Comparison of ENCODE assay signal across 8 mouse cellular contexts in the genomic region with DNA sequence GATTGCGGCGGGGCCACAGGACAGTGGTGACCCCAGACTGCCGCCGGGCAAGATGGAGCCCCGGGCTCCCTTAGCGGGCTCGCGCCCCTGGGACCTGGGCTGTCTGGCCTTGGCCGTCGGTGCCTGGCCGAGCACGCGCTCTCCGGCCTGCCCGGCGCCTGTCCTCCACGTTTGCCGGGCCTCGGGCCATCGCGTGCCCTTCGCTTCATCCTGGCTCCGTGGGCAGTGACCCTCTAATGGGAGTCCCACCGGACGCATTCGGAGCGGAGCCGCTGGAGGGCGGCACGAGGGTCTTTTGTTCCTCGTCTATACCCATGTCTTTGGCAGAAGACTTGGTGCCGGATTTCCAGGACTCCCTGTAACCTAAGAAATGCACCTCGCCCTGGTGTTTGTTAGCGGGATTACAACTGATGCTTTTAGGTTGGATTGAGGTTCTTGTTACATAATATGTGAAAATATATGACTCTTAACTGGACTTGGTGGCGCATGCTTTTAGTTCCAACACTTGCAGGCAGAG. TPM values are rescaled to one million over a fixed set of nuclear protein-coding genes. Genes with fewer than 3 reads are reported as not detected.
A peak's percentile ranks its signal among the peaks of the same experiment; 100 is the strongest.
DNase-seq lines count a peak whose midpoint lies in the region; ATAC-seq and TF ChIP-seq lines count a peak whose summit lies in the region.

No protein-coding gene starts in this region.

- H3K79me3 ChIP-seq in C2C12 (ENCODE audit: low read depth), result peaks cover 22% of the 10 kb centered on the region

- no peaks in the 10 kb centered on the region for H3K9me3 ChIP-seq in erythroblast, embryonic 14.5 days (ENCODE audit: control insufficient read depth, low read length)
- H3K9me3 ChIP-seq in heart, embryonic 12.5 days (replicated peaks), result no peaks in the 10 kb centered on the region
- H3K9me3 ChIP-seq in kidney, postnatal 0 days (replicated peaks; ENCODE audit: low read length), result no peaks in the 10 kb centered on the region
- no peaks in the 10 kb centered on the region for H3K9me3 ChIP-seq in liver, embryonic 11.5 days (ENCODE audit: control insufficient read depth, low read length)
- no peaks in the 10 kb centered on the region for H3K9me3 ChIP-seq in stomach, embryonic 15.5 days

- peak; percentile 33 for ATAC-seq in heart, embryonic 12.5 days (ENCODE audit: insufficient number of reproducible peaks, low FRiP score)
- ATAC-seq in kidney, postnatal 0 days (replicated peaks; ENCODE audit: low FRiP score, low read depth), result peak; percentile 45
- peak; percentile 32 for ATAC-seq in liver, embryonic 11.5 days (replicated peaks; ENCODE audit: low FRiP score)
- peak; percentile 5 for ATAC-seq in stomach, embryonic 15.5 days (ENCODE audit: insufficient read depth, low FRiP score, low read depth)

- 1% methylated on average over 35 of the region's 35 CpGs for WGBS in heart, embryonic 12.5 days
- under 1% methylated on average over 35 of the region's 35 CpGs for WGBS in kidney, postnatal 0 days
- WGBS in liver, embryonic 11.5 days, result 2% methylated on average over 35 of the region's 35 CpGs
- WGBS in stomach, embryonic 15.5 days, result under 1% methylated on average over 35 of the region's 35 CpGs

- H3K9ac ChIP-seq in heart, embryonic 12.5 days, result peak overlapping the region; percentile 67
- peak overlapping the region; percentile 81 for H3K9ac ChIP-seq in kidney, postnatal 0 days (ENCODE audit: low read depth, low read length)
- peak overlapping the region; percentile 80 for H3K9ac ChIP-seq in liver, embryonic 11.5 days (ENCODE audit: low read depth, low read length)
- peak overlapping the region; percentile 54 for H3K9ac ChIP-seq in stomach, embryonic 15.5 days

- H3K27ac ChIP-seq in heart, embryonic 12.5 days (ENCODE audit: poor library complexity, severe bottlenecking), result peak overlapping the region; percentile 93
- peak overlapping the region; percentile 99 for H3K27ac ChIP-seq in kidney, postnatal 0 days
- H3K27ac ChIP-seq in liver, embryonic 11.5 days (ENCODE audit: low read depth, low read length), result peak overlapping the region; percentile 77
- peak overlapping the region; percentile 96 for H3K27ac ChIP-seq in stomach, embryonic 15.5 days

- TF ChIP-seq CTCF in C2C12 (IDR thresholded peaks at IDR 0.05; ENCODE audit: control insufficient read depth, insufficient read depth, insufficient read length), result no peak
- TF ChIP-seq CTCF in brain, embryonic 14.5 days (IDR thresholded peaks at IDR 0.05; ENCODE audit: borderline replicate concordance, extremely low read depth, insufficient read depth, insufficient read length), result peak; percentile 49; the same call in 1 of the 2 replicates
- peak; percentile 69 for TF ChIP-seq CTCF in kidney, postnatal 0 days (IDR thresholded peaks at IDR 0.05; ENCODE audit: low read depth)

- H3K4me2 ChIP-seq in heart, embryonic 12.5 days, result peak overlapping the region; percentile 74
- peak overlapping the region; percentile 67 for H3K4me2 ChIP-seq in kidney, postnatal 0 days (ENCODE audit: low read length)
- peak overlapping the region; percentile 80 for H3K4me2 ChIP-seq in liver, embryonic 11.5 days
- H3K4me2 ChIP-seq in stomach, embryonic 15.5 days, result peak overlapping the region; percentile 81

- no peaks in the 10 kb centered on the region for H3K27me3 ChIP-seq in C2C12 (ENCODE audit: control insufficient read depth, insufficient read depth, insufficient read length)
- H3K27me3 ChIP-seq in erythroblast, embryonic 14.5 days (ENCODE audit: control insufficient read depth), result peaks cover 9% of the 10 kb centered on the region; the same call in 1 of the 2 replicates
- H3K27me3 ChIP-seq in heart, embryonic 12.5 days (replicated peaks), result no peaks in the 10 kb centered on the region
- H3K27me3 ChIP-seq in kidney, postnatal 0 days (ENCODE audit: insufficient read depth, low read length), result no peaks in the 10 kb centered on the region
- H3K27me3 ChIP-seq in liver, embryonic 11.5 days (replicated peaks; ENCODE audit: control insufficient read depth, insufficient read depth, low read length), result no peaks in the 10 kb centered on the region
- H3K27me3 ChIP-seq in stomach, embryonic 15.5 days (replicated peaks), result no peaks in the 10 kb centered on the region

- peak; percentile 94 for DNase-seq in brain, embryonic 14.5 days (ENCODE audit: low read depth)
- DNase-seq in kidney, postnatal 0 days (ENCODE audit: low spot score), result peak; percentile 96
- DNase-seq in liver, embryonic 11.5 days (ENCODE audit: low spot score), result peak; percentile 79
- peak; percentile 92 for DNase-seq in naive thymus-derived CD4-positive, alpha-beta T cell, adult 2 months (ENCODE audit: low read depth)

- peak overlapping the region; percentile 67 for H3ac ChIP-seq in C2C12 (ENCODE audit: control insufficient read depth, insufficient read length, low read depth)

- peaks cover 30% of the 10 kb centered on the region for H3K4me1 ChIP-seq in erythroblast, embryonic 14.5 days (ENCODE audit: control insufficient read depth)
- peaks cover 16% of the 10 kb centered on the region for H3K4me1 ChIP-seq in heart, embryonic 12.5 days (replicated peaks)
- no peaks in the 10 kb centered on the region; the same call in 1 of the 2 replicates for H3K4me1 ChIP-seq in kidney, postnatal 0 days (replicated peaks; ENCODE audit: insufficient read depth, low read length)
- H3K4me1 ChIP-seq in liver, embryonic 11.5 days (replicated peaks; ENCODE audit: control insufficient read depth, insufficient read depth, low read length), result 0 out of 2 replicates have a peak, but pooled peaks cover 6% of the 10 kb centered on the region
- 0 out of 2 replicates have a peak, but pooled peaks cover 8% of the 10 kb centered on the region for H3K4me1 ChIP-seq in stomach, embryonic 15.5 days

- peaks cover 8% of the 10 kb centered on the region for H3K36me3 ChIP-seq in C2C12 (ENCODE audit: control insufficient read depth, insufficient read depth)
- H3K36me3 ChIP-seq in erythroblast, embryonic 14.5 days (ENCODE audit: control insufficient read depth), result peaks cover 13% of the 10 kb centered on the region
- H3K36me3 ChIP-seq in heart, embryonic 12.5 days, result peaks cover 7% of the 10 kb centered on the region; the same call in 1 of the 2 replicates
- H3K36me3 ChIP-seq in kidney, postnatal 0 days (ENCODE audit: insufficient read depth, low read length), result no peaks in the 10 kb centered on the region
- H3K36me3 ChIP-seq in liver, embryonic 11.5 days (ENCODE audit: control insufficient read depth, insufficient read depth, low read length), result no peaks in the 10 kb centered on the region
- H3K36me3 ChIP-seq in stomach, embryonic 15.5 days, result no peaks in the 10 kb centered on the region

- peak; percentile 23; the same call in 1 of the 2 replicates for TF ChIP-seq POLR2A in brain, embryonic 14.5 days (IDR thresholded peaks at IDR 0.05; ENCODE audit: borderline replicate concordance, extremely low read depth, insufficient read depth, insufficient read length, poor library complexity, severe bottlenecking)

- peak overlapping the region; percentile 45 for H3K4me3 ChIP-seq in C2C12 (ENCODE audit: insufficient read depth, poor library complexity, severe bottlenecking)
- H3K4me3 ChIP-seq in erythroblast, embryonic 14.5 days (replicated peaks), result peak overlapping the region; percentile 66
- H3K4me3 ChIP-seq in heart, embryonic 12.5 days, result peak overlapping the region; percentile 55
- H3K4me3 ChIP-seq in kidney, postnatal 0 days (replicated peaks; ENCODE audit: low read depth, low read length), result peak overlapping the region; percentile 49
- H3K4me3 ChIP-seq in liver, embryonic 11.5 days (ENCODE audit: low read depth, low read length), result peak overlapping the region; percentile 70
- peak overlapping the region; percentile 62 for H3K4me3 ChIP-seq in stomach, embryonic 15.5 days (replicated peaks)

- peaks cover 33% of the 10 kb centered on the region for H3K79me2 ChIP-seq in C2C12 (ENCODE audit: control insufficient read depth, insufficient read depth)

TF ChIP-seq in C2C12, 6 proteins besides CTCF, POLR2A, EP300 and RAD21:
- TF ChIP-seq CEBPB (IDR thresholded peaks at IDR 0.05; ENCODE audit: low read depth) (no peak), USF1 (IDR thresholded peaks at IDR 0.05; ENCODE audit: low read depth) (no peak), MYOG (IDR thresholded peaks at IDR 0.05; ENCODE audit: control insufficient read depth, extremely low read depth, insufficient read length) (no peak)

RNA-seq across cellular contexts. Expression of gene Zmym5, which starts 1.1 kb away (rescaled TPM):
- polyA plus RNA-seq in C2C12 (2012; fragmentation: generic; extraction: Trizol), result 2.3 TPM
- 27.4 and 32.4 TPM in 2 replicates for polyA plus RNA-seq in brain, embryonic 14.5 days (2012; rRNA removed)
- polyA plus RNA-seq in erythroblast, embryonic 14.5 days (2012), result 0.08 and 0.17 TPM in 2 replicates
- polyA plus RNA-seq in heart, embryonic 12.5 days (2016; fragmentation: Nextera tagmentation; extraction: Ambion mirVana), result 19.1 and 21.7 TPM in 2 replicates
- polyA plus RNA-seq in kidney, postnatal 0 days (2015; fragmentation: Nextera tagmentation; extraction: Ambion mirVana), result 26.3 and 28.7 TPM in 2 replicates
- polyA plus RNA-seq in liver, embryonic 11.5 days (2014; fragmentation: Nextera tagmentation; extraction: Ambion mirVana), result 15.2 and 15.6 TPM in 2 replicates
- polyA plus RNA-seq in stomach, embryonic 15.5 days (2015; fragmentation: Nextera tagmentation; extraction: Ambion mirVana), result 21.9 and 25.4 TPM in 2 replicates

RNA-seq across cellular contexts. Expression of gene Pspc1, which starts 34.5 kb away (rescaled TPM):
- polyA plus RNA-seq in C2C12 (2012; fragmentation: generic; extraction: Trizol), result 10.3 TPM
- 46.8 and 54.6 TPM in 2 replicates for polyA plus RNA-seq in brain, embryonic 14.5 days (2012; rRNA removed)
- 0.62 and 0.70 TPM in 2 replicates for polyA plus RNA-seq in erythroblast, embryonic 14.5 days (2012)
- polyA plus RNA-seq in heart, embryonic 12.5 days (2016; fragmentation: Nextera tagmentation; extraction: Ambion mirVana), result 29.5 and 37.9 TPM in 2 replicates
- 23.1 and 24.4 TPM in 2 replicates for polyA plus RNA-seq in kidney, postnatal 0 days (2015; fragmentation: Nextera tagmentation; extraction: Ambion mirVana)
- polyA plus RNA-seq in liver, embryonic 11.5 days (2014; fragmentation: Nextera tagmentation; extraction: Ambion mirVana), result 31.0 and 33.8 TPM in 2 replicates
- polyA plus RNA-seq in stomach, embryonic 15.5 days (2015; fragmentation: Nextera tagmentation; extraction: Ambion mirVana), result 26.9 TPM in 2 replicates

Comparison
In these comparisons a context has a peak if more than half of its experiments do, and no peak if none do; other contexts are left out.
1. Peak in every context shown above with its lines: DNase-seq, ATAC-seq, H3K4me3 ChIP-seq and H3K27ac ChIP-seq.